Mouse (Mus musculus): ENCODE data around the gene Bcat1. TPM values are rescaled to one million over a fixed set of nuclear protein-coding genes. Genes with fewer than 3 reads are reported as not detected.

The Bcat1 gene
- polyA plus RNA-seq, 1 experiment = 84.2 TPM

GRCm38 (mm10) chr6:145022349-145022748 lies 53.6 kb downstream of the Bcat1 start:
- Histone ChIP-seq H3ac (ENCODE audit: control insufficient read depth, insufficient read length) (no peak overlapping the region), H3K36me3 (ENCODE audit: control insufficient read depth, insufficient read depth) (peaks cover 42% of the 10 kb centered on the region), H3K4me3 (no peak overlapping the region), H3K27me3 (ENCODE audit: control insufficient read depth, insufficient read depth, insufficient read length) (no peaks in the 10 kb centered on the region), H3K79me2 (ENCODE audit: control insufficient read depth, insufficient read depth) (no peaks in the 10 kb centered on the region), H3K4me2 (ENCODE audit: low read depth) (no peak overlapping the region)
- TF ChIP-seq USF1 (IDR thresholded peaks at IDR 0.05; ENCODE audit: low read depth) (no peak), TCF3 (IDR thresholded peaks at IDR 0.05; ENCODE audit: insufficient read length, low read depth) (no peak), E2F4 (IDR thresholded peaks at IDR 0.05; ENCODE audit: insufficient read depth) (no peak), SRF (IDR thresholded peaks at IDR 0.05; ENCODE audit: control insufficient read depth, insufficient read length, low read depth) (no peak), REST (IDR thresholded peaks at IDR 0.05; ENCODE audit: insufficient read depth, insufficient read length) (no peak), MYOD1 (IDR thresholded peaks at IDR 0.05; ENCODE audit: control insufficient read depth in 1 of 3, insufficient read length in 2 of 3, low read depth in 2 of 3) (no peak), MAX (IDR thresholded peaks at IDR 0.05; ENCODE audit: low read depth) (no peak), POLR2AphosphoS2 (IDR thresholded peaks at IDR 0.05; ENCODE audit: insufficient read length, low read depth) (no peak), POLR2A (IDR thresholded peaks at IDR 0.05; ENCODE audit: insufficient read length, low read depth) (no peak), TCF12 (IDR thresholded peaks at IDR 0.05; ENCODE audit: insufficient read depth, poor library complexity, severe bottlenecking) (no peak), CEBPB (IDR thresholded peaks at IDR 0.05; ENCODE audit: insufficient read depth, poor library complexity, severe bottlenecking) (no peak)

GRCm38 (mm10) chr6:145020553-145020952 lies 55.4 kb downstream of the Bcat1 start:
- Histone ChIP-seq H3K27me3 (ENCODE audit: control insufficient read depth, insufficient read depth, insufficient read length) (no peaks in the 10 kb centered on the region), H3ac (ENCODE audit: control insufficient read depth, insufficient read length) (no peak overlapping the region), H3K4me2 (ENCODE audit: low read depth) (no peak overlapping the region), H3K36me3 (ENCODE audit: control insufficient read depth, insufficient read depth) (peaks cover 52% of the 10 kb centered on the region), H3K4me3 (no peak overlapping the region), H3K79me2 (ENCODE audit: control insufficient read depth, insufficient read depth) (no peaks in the 10 kb centered on the region)
- TF ChIP-seq POLR2AphosphoS2 (IDR thresholded peaks at IDR 0.05; ENCODE audit: insufficient read length, low read depth) (no peak), MYOD1 (IDR thresholded peaks at IDR 0.05; ENCODE audit: control insufficient read depth in 1 of 3, insufficient read length in 2 of 3, low read depth in 2 of 3) (no peak), CEBPB (IDR thresholded peaks at IDR 0.05; ENCODE audit: insufficient read depth, poor library complexity, severe bottlenecking) (no peak), USF1 (IDR thresholded peaks at IDR 0.05; ENCODE audit: low read depth) (no peak), MYOG (IDR thresholded peaks at IDR 0.05; ENCODE audit: control insufficient read depth in 1 of 3, insufficient read depth in 1 of 3, insufficient read length in 2 of 3, low read depth in 2 of 3) (no peak), REST (IDR thresholded peaks at IDR 0.05; ENCODE audit: insufficient read depth, insufficient read length) (no peak), MAX (IDR thresholded peaks at IDR 0.05; ENCODE audit: low read depth) (no peak), E2F4 (IDR thresholded peaks at IDR 0.05; ENCODE audit: insufficient read depth) (no peak), TCF12 (IDR thresholded peaks at IDR 0.05; ENCODE audit: insufficient read depth, poor library complexity, severe bottlenecking) (no peak), POLR2A (IDR thresholded peaks at IDR 0.05; ENCODE audit: insufficient read length, low read depth) (no peak), SRF (IDR thresholded peaks at IDR 0.05; ENCODE audit: control insufficient read depth, insufficient read length, low read depth) (no peak), TCF3 (IDR thresholded peaks at IDR 0.05; ENCODE audit: insufficient read length, low read depth) (no peak)

GRCm38 (mm10) chr6:145018295-145018694 lies 57.7 kb downstream of the Bcat1 start:
- Histone ChIP-seq H3K4me2 (ENCODE audit: low read depth) (no peak overlapping the region), H3K36me3 (ENCODE audit: control insufficient read depth, insufficient read depth) (peaks cover 53% of the 10 kb centered on the region), H3K4me3 (no peak overlapping the region), H3K79me2 (ENCODE audit: control insufficient read depth, insufficient read depth) (no peaks in the 10 kb centered on the region), H3K27me3 (ENCODE audit: control insufficient read depth, insufficient read depth, insufficient read length) (no peaks in the 10 kb centered on the region), H3ac (ENCODE audit: control insufficient read depth, insufficient read length) (no peak overlapping the region)
- TF ChIP-seq MYOG (IDR thresholded peaks at IDR 0.05; ENCODE audit: control insufficient read depth in 1 of 3, insufficient read depth in 1 of 3, insufficient read length in 2 of 3, low read depth in 2 of 3) (no peak), SRF (IDR thresholded peaks at IDR 0.05; ENCODE audit: control insufficient read depth, insufficient read length, low read depth) (no peak), CEBPB (IDR thresholded peaks at IDR 0.05; ENCODE audit: insufficient read depth, poor library complexity, severe bottlenecking) (no peak), TCF3 (IDR thresholded peaks at IDR 0.05; ENCODE audit: insufficient read length, low read depth) (no peak)

- Histone ChIP-seq H3K36me3 (ENCODE audit: control insufficient read depth, insufficient read depth) (peaks cover 50% of the 10 kb centered on the region), H3K27me3 (ENCODE audit: control insufficient read depth, insufficient read depth, insufficient read length) (no peaks in the 10 kb centered on the region), H3K79me2 (ENCODE audit: control insufficient read depth, insufficient read depth) (no peaks in the 10 kb centered on the region), H3ac (ENCODE audit: control insufficient read depth, insufficient read length) (no peak overlapping the region), H3K4me3 (no peak overlapping the region), H3K4me2 (ENCODE audit: low read depth) (no peak overlapping the region)
- TF ChIP-seq MAX (IDR thresholded peaks at IDR 0.05; ENCODE audit: low read depth) = no peak
- no peak for TF ChIP-seq E2F4 (IDR thresholded peaks at IDR 0.05; ENCODE audit: insufficient read depth)
- no peak for TF ChIP-seq POLR2AphosphoS2 (IDR thresholded peaks at IDR 0.05; ENCODE audit: insufficient read length, low read depth)
- TF ChIP-seq MYOG (IDR thresholded peaks at IDR 0.05; ENCODE audit: control insufficient read depth in 1 of 3, insufficient read depth in 1 of 3, insufficient read length in 2 of 3, low read depth in 2 of 3) = no peak
- TF ChIP-seq SRF (IDR thresholded peaks at IDR 0.05; ENCODE audit: control insufficient read depth, insufficient read length, low read depth) = no peak
- no peak for TF ChIP-seq REST (IDR thresholded peaks at IDR 0.05; ENCODE audit: insufficient read depth, insufficient read length)
- no peak for TF ChIP-seq POLR2A (IDR thresholded peaks at IDR 0.05; ENCODE audit: insufficient read length, low read depth)
- TF ChIP-seq TCF3 (IDR thresholded peaks at IDR 0.05; ENCODE audit: insufficient read length, low read depth) = no peak
- TF ChIP-seq TCF12 (IDR thresholded peaks at IDR 0.05; ENCODE audit: insufficient read depth, poor library complexity, severe bottlenecking) = no peak
Observed at GRCm38 (mm10) chr6:145017508-145017907, 58.5 kb downstream of the Bcat1 start.

- Histone ChIP-seq H3K4me2 (ENCODE audit: low read depth) (no peak overlapping the region), H3K4me3 (no peak overlapping the region), H3K36me3 (ENCODE audit: control insufficient read depth, insufficient read depth) (peaks cover 46% of the 10 kb centered on the region), H3ac (ENCODE audit: control insufficient read depth, insufficient read length) (no peak overlapping the region), H3K27me3 (ENCODE audit: control insufficient read depth, insufficient read depth, insufficient read length) (no peaks in the 10 kb centered on the region), H3K79me2 (ENCODE audit: control insufficient read depth, insufficient read depth) (no peaks in the 10 kb centered on the region)
- no peak for TF ChIP-seq MYOD1 (IDR thresholded peaks at IDR 0.05; ENCODE audit: control insufficient read depth in 1 of 3, insufficient read length in 2 of 3, low read depth in 2 of 3)
- no peak for TF ChIP-seq SRF (IDR thresholded peaks at IDR 0.05; ENCODE audit: control insufficient read depth, insufficient read length, low read depth)
- no peak for TF ChIP-seq CEBPB (IDR thresholded peaks at IDR 0.05; ENCODE audit: insufficient read depth, poor library complexity, severe bottlenecking)
- no peak for TF ChIP-seq TCF12 (IDR thresholded peaks at IDR 0.05; ENCODE audit: insufficient read depth, poor library complexity, severe bottlenecking)
- no peak for TF ChIP-seq POLR2A (IDR thresholded peaks at IDR 0.05; ENCODE audit: insufficient read length, low read depth)
- TF ChIP-seq MYOG (IDR thresholded peaks at IDR 0.05; ENCODE audit: control insufficient read depth in 1 of 3, insufficient read depth in 1 of 3, insufficient read length in 2 of 3, low read depth in 2 of 3) = no peak
Observed at GRCm38 (mm10) chr6:145016639-145017038, 59.3 kb downstream of the Bcat1 start.

Data from myocyte (in vitro differentiated cells).